In genomic region chr13:37453203-37453602, GRCm38 (mm10) we compare ENCODE assay signal across 8 mouse cellular contexts.
A peak's percentile ranks its signal among the peaks of the same experiment; 100 is the strongest.
DNase-seq lines count a peak whose midpoint lies in the region; ATAC-seq and TF ChIP-seq lines count a peak whose summit lies in the region.

No protein-coding gene starts in this region.

- in situ Hi-C loops in CH12.LX (cut with MboI; ENCODE audit: low pct_ligation_motif_present, low pct_unique_long_range_greater_than_20kb, low sequenced_read_pairs): loop anchor here (5.0 kb wide), 1 partner anchor 509 kb away; no protein-coding TSS in a partner anchor

- peak overlapping the region; percentile 24; the same call in 1 of the 2 replicates for H3K4me2 ChIP-seq in CH12.LX (ENCODE audit: insufficient read depth, low read depth, poor library complexity, severe bottlenecking)
- peak overlapping the region; percentile 44 for H3K4me2 ChIP-seq in forebrain, embryonic 13.5 days
- peak overlapping the region; percentile 73 for H3K4me2 ChIP-seq in liver, postnatal 0 days (ENCODE audit: low read depth, low read length)
- peak overlapping the region; percentile 55 for H3K4me2 ChIP-seq in neural tube, embryonic 13.5 days

- H3K4me3 ChIP-seq in CH12.LX (replicated peaks in 1 of 3; ENCODE audit: low read depth in 2 of 3, low read length in 2 of 3, poor library complexity in 1 of 3): no peak overlapping the region
- H3K4me3 ChIP-seq in forebrain, embryonic 13.5 days: no peak overlapping the region
- no peak overlapping the region for H3K4me3 ChIP-seq in liver, postnatal 0 days (ENCODE audit: low read depth, low read length)
- no peak overlapping the region for H3K4me3 ChIP-seq in neural tube, embryonic 13.5 days

- peaks cover 12% of the 10 kb centered on the region for H3K9me3 ChIP-seq in CH12.LX (replicated peaks; ENCODE audit: low read length)
- peaks cover 5% of the 10 kb centered on the region for H3K9me3 ChIP-seq in forebrain, embryonic 13.5 days (replicated peaks)
- 0 out of 2 replicates have a peak, but pooled peaks cover 3% of the 10 kb centered on the region for H3K9me3 ChIP-seq in liver, postnatal 0 days (ENCODE audit: low read length)
- H3K9me3 ChIP-seq in neural tube, embryonic 13.5 days: no peaks in the 10 kb centered on the region

- TF ChIP-seq POLR2A in CH12.LX (IDR thresholded peaks at IDR 0.05; ENCODE audit: low read depth, low read length): no peak

- intact Hi-C loops in heart, postnatal 10 days (cut with DNase I): loop anchor here (5.0 kb wide), 2 partner anchors 374 to 489 kb away; no protein-coding TSS in a partner anchor

- H3K27ac ChIP-seq in CH12.LX (ENCODE audit: insufficient read depth, low read depth): no peak overlapping the region
- no peak overlapping the region for H3K27ac ChIP-seq in forebrain, embryonic 13.5 days
- H3K27ac ChIP-seq in liver, postnatal 0 days (ENCODE audit: low read depth): no peak overlapping the region
- no peak overlapping the region for H3K27ac ChIP-seq in neural tube, embryonic 13.5 days (replicated peaks)

- WGBS in forebrain, embryonic 13.5 days: 7% methylated on average over 13 of the region's 13 CpGs
- under 1% methylated on average over 13 of the region's 13 CpGs for WGBS in liver, postnatal 0 days (ENCODE audit: insufficient replicate concordance)
- WGBS in neural tube, embryonic 13.5 days: 5% methylated on average over 13 of the region's 13 CpGs

- TF ChIP-seq RAD21 in CH12.LX (IDR thresholded peaks at IDR 0.05; ENCODE audit: low read depth, low read length): peak; percentile 87

- no peaks in the 10 kb centered on the region for H3K79me2 ChIP-seq in CH12.LX (replicated peaks; ENCODE audit: control insufficient read depth, extremely low read depth, insufficient read depth, poor library complexity, severe bottlenecking)

- dilution Hi-C loops in CH12.LX (cut with MboI; ENCODE audit: extremely low pct_ligation_motif_present, extremely low pct_unique_long_range_greater_than_20kb, low sequenced_read_pairs): no loop called here

- TF ChIP-seq EP300 in CH12.LX (IDR thresholded peaks at IDR 0.05; ENCODE audit: low read length): no peak
- no peak for TF ChIP-seq EP300 in liver, postnatal 0 days (IDR thresholded peaks at IDR 0.05; ENCODE audit: low read depth)

- peak; percentile 73 for DNase-seq in CH12.LX (ENCODE audit: extremely low read depth)
- DNase-seq in c-Kit-positive CD71-negative TER-119-negative erythroid progenitor cells, embryonic 14.5 days (ENCODE audit: low read depth): peak; percentile 92
- peak; percentile 91 for DNase-seq in heart, postnatal 10 days
- DNase-seq in kidney, postnatal 4 days: peak; percentile 86 to 91
- peak; percentile 82 for DNase-seq in liver, postnatal 0 days
- DNase-seq in telencephalon, adult 2 months (ENCODE audit: low read depth, low spot score): peak; percentile 80

- peak; percentile 61 to 81 for TF ChIP-seq CTCF in CH12.LX (conservative IDR thresholded peaks at IDR 0.05 in 1 of 2, IDR thresholded peaks at IDR 0.05 in 1 of 2; ENCODE audit: low read depth in 2 of 2, low read length in 2 of 2)
- peak; percentile 95 for TF ChIP-seq CTCF in liver, postnatal 0 days (IDR thresholded peaks at IDR 0.05; ENCODE audit: low read depth)

- ATAC-seq in forebrain, embryonic 13.5 days: peak; percentile 59
- ATAC-seq in liver, postnatal 0 days: peak; percentile 79
- ATAC-seq in neural tube, embryonic 13.5 days (ENCODE audit: low read depth): peak; percentile 81; the same call in 1 of the 2 replicates

- no peak overlapping the region for H3K9ac ChIP-seq in CH12.LX (ENCODE audit: insufficient read depth, low read depth)
- 0 out of 2 replicates have a peak overlapping the region, but pooled peaks have one; percentile 5 for H3K9ac ChIP-seq in forebrain, embryonic 13.5 days
- H3K9ac ChIP-seq in liver, postnatal 0 days (replicated peaks): peak overlapping the region; percentile 2; the same call in 1 of the 2 replicates
- H3K9ac ChIP-seq in neural tube, embryonic 13.5 days: no peak overlapping the region; the same call in 1 of the 2 replicates

- H3K4me1 ChIP-seq in CH12.LX (ENCODE audit: control insufficient read depth in 1 of 2, insufficient read depth in 2 of 2): peaks cover 0 to 11% of the 10 kb centered on the region in 2 experiments; a peak in 3 of 4 replicates
- peaks cover 26% of the 10 kb centered on the region for H3K4me1 ChIP-seq in forebrain, embryonic 13.5 days
- H3K4me1 ChIP-seq in liver, postnatal 0 days (ENCODE audit: insufficient read depth): peaks cover 24% of the 10 kb centered on the region
- H3K4me1 ChIP-seq in neural tube, embryonic 13.5 days (replicated peaks): peaks cover 36% of the 10 kb centered on the region

- H3K36me3 ChIP-seq in CH12.LX (replicated peaks in 1 of 2; ENCODE audit: control insufficient read depth in 1 of 2, insufficient read depth in 1 of 2, low read length in 1 of 2): no peaks in the 10 kb centered on the region
- H3K36me3 ChIP-seq in forebrain, embryonic 13.5 days (ENCODE audit: poor library complexity, severe bottlenecking): no peaks in the 10 kb centered on the region
- H3K36me3 ChIP-seq in liver, postnatal 0 days (replicated peaks; ENCODE audit: insufficient read depth, low read length): no peaks in the 10 kb centered on the region
- no peaks in the 10 kb centered on the region for H3K36me3 ChIP-seq in neural tube, embryonic 13.5 days

- H3K27me3 ChIP-seq in CH12.LX (replicated peaks): no peaks in the 10 kb centered on the region
- H3K27me3 ChIP-seq in forebrain, embryonic 13.5 days: peaks cover 15% of the 10 kb centered on the region
- H3K27me3 ChIP-seq in liver, postnatal 0 days (ENCODE audit: insufficient read depth, low read length): no peaks in the 10 kb centered on the region
- peaks cover 11% of the 10 kb centered on the region for H3K27me3 ChIP-seq in neural tube, embryonic 13.5 days

TF ChIP-seq in CH12.LX, 34 proteins besides CTCF, POLR2A, EP300 and RAD21:
- TF ChIP-seq MYC (IDR thresholded peaks at IDR 0.05; ENCODE audit: low read depth, low read length): 0 out of 2 replicates have a peak, but pooled peaks have one; percentile 21
- TF ChIP-seq ELF1 (IDR thresholded peaks at IDR 0.05; ENCODE audit: low read depth, low read length): 0 out of 2 replicates have a peak, but pooled peaks have one; percentile 15
- no peak for TF ChIP-seq JUN (IDR thresholded peaks at IDR 0.05; ENCODE audit: insufficient read depth, low read depth, low read length)
- TF ChIP-seq E2F4 (IDR thresholded peaks at IDR 0.05; ENCODE audit: insufficient replicate concordance, low read depth, low read length): no peak
- TF ChIP-seq MAX (IDR thresholded peaks at IDR 0.05; ENCODE audit: low read length): 0 out of 2 replicates have a peak, but pooled peaks have one; percentile 50
- peak; percentile 72 for TF ChIP-seq SMC3 (IDR thresholded peaks at IDR 0.05; ENCODE audit: low read depth, low read length)

Comparison
In these comparisons a context has a peak if more than half of its experiments do, and no peak if none do; other contexts are left out.
1. H3K9ac ChIP-seq: peak in forebrain, embryonic 13.5 days (single experiment) and liver, postnatal 0 days (single experiment); none in CH12.LX (single experiment) and neural tube, embryonic 13.5 days (single experiment).
2. Peak in every context shown above with its lines, with median percentiles within 50 percentile points of each other: DNase-seq, H3K4me2 ChIP-seq and ATAC-seq.